Mouse (Mus musculus) stomach, embryonic 15.5 days (tissue): ENCODE measurements at regions not wholly inside any gene's neighbourhood (a gene's known extent, or its start where the extent isn't known, plus 50 kb on each side); places are given as distances from the start of the nearest gene placed in this dataset.

Experiments used
- ATAC-seq: fragments of 200-750 bp; cut with Nextera tagmentation; 2 replicates; pipeline ENCODE4 v1.8.0; 2017; ENCODE audit warnings: low read depth, moderate number of reproducible peaks, moderate TSS enrichment; ENCODE audit not compliant: insufficient read depth, low FRiP score
- H3K27ac ChIP-seq: fragments of 300-500 bp; sonication (generic); 2 replicates; pipeline ENCODE4 v1.5.1; 2015; ENCODE audit warnings: mild to moderate bottlenecking, inconsistent platforms
- H3K27me3 ChIP-seq: fragments of 300-500 bp; sonication (generic); replicated peaks from 2 replicates; pipeline ENCODE4 v1.6.1; 2015; ENCODE audit warnings: inconsistent platforms
- H3K36me3 ChIP-seq: fragments of 300-500 bp; sonication (generic); 2 replicates; pipeline ENCODE4 v1.6.1; 2015; ENCODE audit warnings: inconsistent platforms
- H3K4me1 ChIP-seq: fragments of 300-500 bp; sonication (generic); 2 replicates; pipeline ENCODE4 v1.6.1; 2015; ENCODE audit warnings: inconsistent platforms
- H3K4me2 ChIP-seq: fragments of 300-500 bp; sonication (generic); 2 replicates; pipeline ENCODE4 v1.6.1; 2015; ENCODE audit warnings: mild to moderate bottlenecking, inconsistent platforms
- H3K4me3 ChIP-seq: fragments of 300-500 bp; sonication (generic); replicated peaks from 2 replicates; pipeline ENCODE4 v1.5.1; 2015; ENCODE audit warnings: inconsistent platforms
- H3K9ac ChIP-seq: fragments of 300-500 bp; sonication (generic); 2 replicates; pipeline ENCODE4 v1.6.1; 2015; ENCODE audit warnings: inconsistent platforms
- H3K9me3 ChIP-seq: fragments of 300-500 bp; sonication (generic); 2 replicates; pipeline ENCODE4 v1.6.1; 2016; ENCODE audit warnings: inconsistent platforms
- WGBS: fragments of 180-500 bp; shearing (Covaris S2); methylation state at CpG from one replicate; pipeline ENCODE4 v1.1.7; 2015; 5-methylcytosine and 5-hydroxymethylcytosine counted together

GRCm38 (mm10) chr16:30869136-30869909, 211.9 kb downstream of the Xxylt1 start:
- Histone ChIP-seq H3K4me1 (no peaks in the 10 kb centered on the region; the same call in 1 of the 2 replicates), H3K27ac (no peak overlapping the region), H3K4me3 (no peak overlapping the region), H3K36me3 (no peaks in the 10 kb centered on the region), H3K9me3 (no peaks in the 10 kb centered on the region), H3K27me3 (no peaks in the 10 kb centered on the region), H3K4me2 (no peak overlapping the region), H3K9ac (no peak overlapping the region)
- ATAC-seq, result no peak
- WGBS, result 86% methylated on average over 7 of the region's 7 CpGs

GRCm38 (mm10) chr16:30870110-30870509, 211.1 kb downstream of the Xxylt1 start:
- no peaks in the 10 kb centered on the region for H3K9me3 ChIP-seq
- H3K27ac ChIP-seq, result no peak overlapping the region
- H3K4me1 ChIP-seq, result no peaks in the 10 kb centered on the region; the same call in 1 of the 2 replicates
- H3K36me3 ChIP-seq, result no peaks in the 10 kb centered on the region
- H3K4me3 ChIP-seq, result no peak overlapping the region
- no peaks in the 10 kb centered on the region for H3K27me3 ChIP-seq
- 53% methylated on average over 14 of the region's 14 CpGs for WGBS
- ATAC-seq, result no peak
- H3K4me2 ChIP-seq, result no peak overlapping the region
- H3K9ac ChIP-seq, result no peak overlapping the region

GRCm38 (mm10) chr16:30870676-30871075, 210.6 kb downstream of the Xxylt1 start:
- no peak overlapping the region for H3K27ac ChIP-seq
- H3K4me2 ChIP-seq, result no peak overlapping the region
- WGBS, result 27% methylated on average over 2 of the region's 2 CpGs
- H3K36me3 ChIP-seq, result no peaks in the 10 kb centered on the region
- H3K9ac ChIP-seq, result no peak overlapping the region
- no peaks in the 10 kb centered on the region for H3K27me3 ChIP-seq
- no peak overlapping the region for H3K4me3 ChIP-seq
- no peaks in the 10 kb centered on the region; the same call in 1 of the 2 replicates for H3K4me1 ChIP-seq
- no peaks in the 10 kb centered on the region for H3K9me3 ChIP-seq
- ATAC-seq, result no peak

- Histone ChIP-seq H3K9me3 (no peaks in the 10 kb centered on the region), H3K4me1 (no peaks in the 10 kb centered on the region; the same call in 1 of the 2 replicates), H3K36me3 (no peaks in the 10 kb centered on the region), H3K27ac (no peak overlapping the region), H3K4me3 (no peak overlapping the region), H3K9ac (no peak overlapping the region), H3K27me3 (no peaks in the 10 kb centered on the region), H3K4me2 (no peak overlapping the region)
- no peak for ATAC-seq
- WGBS, result 85% methylated on average over 5 of the region's 5 CpGs
Observed at GRCm38 (mm10) chr16:30872147-30872546, 209.1 kb downstream of the Xxylt1 start.

- ATAC-seq, result no peak
- H3K4me2 ChIP-seq, result no peak overlapping the region
- no peaks in the 10 kb centered on the region; the same call in 1 of the 2 replicates for H3K4me1 ChIP-seq
- H3K9me3 ChIP-seq, result no peaks in the 10 kb centered on the region
- no peak overlapping the region for H3K9ac ChIP-seq
- no peaks in the 10 kb centered on the region for H3K27me3 ChIP-seq
- H3K4me3 ChIP-seq, result no peak overlapping the region
- H3K27ac ChIP-seq, result no peak overlapping the region
- H3K36me3 ChIP-seq, result no peaks in the 10 kb centered on the region
- 52% methylated on average over 26 of the region's 26 CpGs for WGBS
Observed at GRCm38 (mm10) chr16:30873493-30874211, 207.6 kb downstream of the Xxylt1 start.

GRCm38 (mm10) chr16:30875235-30875829, 205.9 kb downstream of the Xxylt1 start:
- Histone ChIP-seq H3K4me3 (no peak overlapping the region), H3K36me3 (no peaks in the 10 kb centered on the region), H3K27me3 (no peaks in the 10 kb centered on the region), H3K27ac (no peak overlapping the region), H3K9me3 (no peaks in the 10 kb centered on the region), H3K9ac (no peak overlapping the region), H3K4me2 (no peak overlapping the region), H3K4me1 (no peaks in the 10 kb centered on the region)
- WGBS, result 78% methylated on average over 7 of the region's 7 CpGs
- ATAC-seq, result no peak

- ATAC-seq, result no peak
- H3K27me3 ChIP-seq, result no peaks in the 10 kb centered on the region
- no peaks in the 10 kb centered on the region for H3K9me3 ChIP-seq
- no peak overlapping the region for H3K27ac ChIP-seq
- H3K9ac ChIP-seq, result no peak overlapping the region
- 61% methylated on average over 1 of the region's 1 CpGs for WGBS
- H3K36me3 ChIP-seq, result no peaks in the 10 kb centered on the region
- H3K4me2 ChIP-seq, result no peak overlapping the region
- no peaks in the 10 kb centered on the region for H3K4me1 ChIP-seq
- no peak overlapping the region for H3K4me3 ChIP-seq
Observed at GRCm38 (mm10) chr16:30878821-30879220, 202.4 kb downstream of the Xxylt1 start.

- H3K4me1 ChIP-seq, result no peaks in the 10 kb centered on the region
- WGBS, result 94% methylated on average over 1 of the region's 1 CpGs
- H3K9me3 ChIP-seq, result no peaks in the 10 kb centered on the region
- H3K27me3 ChIP-seq, result no peaks in the 10 kb centered on the region
- no peak overlapping the region for H3K27ac ChIP-seq
- no peaks in the 10 kb centered on the region for H3K36me3 ChIP-seq
- no peak overlapping the region for H3K4me2 ChIP-seq
- no peak for ATAC-seq
- no peak overlapping the region for H3K4me3 ChIP-seq
- H3K9ac ChIP-seq, result no peak overlapping the region
Observed at GRCm38 (mm10) chr16:30879878-30880277, 201.4 kb downstream of the Xxylt1 start.

- no peak overlapping the region for H3K4me2 ChIP-seq
- no peak for ATAC-seq
- H3K9ac ChIP-seq, result no peak overlapping the region
- H3K4me1 ChIP-seq, result no peaks in the 10 kb centered on the region
- no peak overlapping the region for H3K4me3 ChIP-seq
- H3K27me3 ChIP-seq, result no peaks in the 10 kb centered on the region
- no peaks in the 10 kb centered on the region for H3K9me3 ChIP-seq
- WGBS, result 88% methylated on average over 3 of the region's 3 CpGs
- H3K36me3 ChIP-seq, result no peaks in the 10 kb centered on the region
- no peak overlapping the region for H3K27ac ChIP-seq
Observed at GRCm38 (mm10) chr16:30880682-30881081, 200.6 kb downstream of the Xxylt1 start.

- no peak overlapping the region for H3K4me2 ChIP-seq
- H3K9ac ChIP-seq, result no peak overlapping the region
- H3K36me3 ChIP-seq, result no peaks in the 10 kb centered on the region
- ATAC-seq, result no peak
- H3K4me1 ChIP-seq, result no peaks in the 10 kb centered on the region
- H3K27me3 ChIP-seq, result no peaks in the 10 kb centered on the region
- no peak overlapping the region for H3K27ac ChIP-seq
- no peak overlapping the region for H3K4me3 ChIP-seq
- no peaks in the 10 kb centered on the region for H3K9me3 ChIP-seq
- 65% methylated on average over 5 of the region's 5 CpGs for WGBS
Observed at GRCm38 (mm10) chr16:30881186-30881585, 200.0 kb downstream of the Xxylt1 start.

GRCm38 (mm10) chr16:30883490-30884188, 197.6 kb downstream of the Xxylt1 start:
- ATAC-seq, result no peak; the same call in 1 of the 2 replicates

More at GRCm38 (mm10) chr16:30883490-30884188, 197.6 kb downstream of the Xxylt1 start:
- no peaks in the 10 kb centered on the region for H3K4me1 ChIP-seq
- H3K9me3 ChIP-seq, result no peaks in the 10 kb centered on the region
- 53% methylated on average over 13 of the region's 13 CpGs for WGBS
- H3K4me3 ChIP-seq, result no peak overlapping the region
- no peak overlapping the region for H3K4me2 ChIP-seq
- no peaks in the 10 kb centered on the region for H3K27me3 ChIP-seq
- no peak overlapping the region for H3K9ac ChIP-seq
- no peaks in the 10 kb centered on the region for H3K36me3 ChIP-seq
- no peak overlapping the region for H3K27ac ChIP-seq
